Mouse (Mus musculus): ENCODE measurements around the gene Micall1. TPM values are rescaled to one million over a fixed set of nuclear protein-coding genes. Genes with fewer than 3 reads are reported as not detected.

The Micall1 gene
- total and polyA plus RNA-seq, 3 experiments: 1.7 to 8.9 (median 6.7) TPM

- H3K79me2 ChIP-seq (replicated peaks; ENCODE audit: control insufficient read depth, extremely low read depth, insufficient read depth, poor library complexity, severe bottlenecking): peaks cover 27% of the 10 kb centered on the region
- peaks cover 2% of the 10 kb centered on the region for H3K27me3 ChIP-seq (replicated peaks)
- H3K4me2 ChIP-seq (ENCODE audit: insufficient read depth, low read depth, poor library complexity, severe bottlenecking): no peak overlapping the region
- in situ Hi-C loops (cut with MboI; ENCODE audit: low pct_ligation_motif_present, low pct_unique_long_range_greater_than_20kb, low sequenced_read_pairs): no loop called here
- TF ChIP-seq ETS1 (conservative IDR thresholded peaks at IDR 0.05; ENCODE audit: low read depth, low read length) (peak; percentile 54; the same call in 1 of the 2 replicates), MAX (IDR thresholded peaks at IDR 0.05; ENCODE audit: low read length) (no peak), BHLHE40 (IDR thresholded peaks at IDR 0.05; ENCODE audit: low read depth, low read length) (peak; percentile 67)
- no peak overlapping the region for H3K9ac ChIP-seq (ENCODE audit: insufficient read depth, low read depth)
- dilution Hi-C loops (cut with MboI; ENCODE audit: extremely low pct_ligation_motif_present, extremely low pct_unique_long_range_greater_than_20kb, low sequenced_read_pairs): no loop called here
- no peaks in the 10 kb centered on the region for H3K9me3 ChIP-seq (replicated peaks; ENCODE audit: low read length)
- no peak overlapping the region for H3K27ac ChIP-seq (ENCODE audit: insufficient read depth, low read depth)
- peak; percentile 44 for DNase-seq (ENCODE audit: extremely low read depth)
- peaks cover 4 to 29% of the 10 kb centered on the region in 2 experiments; a peak in 3 of 4 replicates for H3K4me1 ChIP-seq (ENCODE audit: control insufficient read depth in 1 of 2, insufficient read depth in 2 of 2)
- H3K36me3 ChIP-seq (replicated peaks in 1 of 2; ENCODE audit: control insufficient read depth in 1 of 2, insufficient read depth in 1 of 2, low read length in 1 of 2): peaks cover 53 to 70% of the 10 kb centered on the region in 2 experiments
- no peak overlapping the region for H3K4me3 ChIP-seq (replicated peaks in 1 of 3; ENCODE audit: low read depth in 2 of 3, low read length in 2 of 3, poor library complexity in 1 of 3)
Observed at GRCm38 (mm10) chr15:79145522-79145921, 36.8 kb downstream of the Micall1 start.

DNA sequence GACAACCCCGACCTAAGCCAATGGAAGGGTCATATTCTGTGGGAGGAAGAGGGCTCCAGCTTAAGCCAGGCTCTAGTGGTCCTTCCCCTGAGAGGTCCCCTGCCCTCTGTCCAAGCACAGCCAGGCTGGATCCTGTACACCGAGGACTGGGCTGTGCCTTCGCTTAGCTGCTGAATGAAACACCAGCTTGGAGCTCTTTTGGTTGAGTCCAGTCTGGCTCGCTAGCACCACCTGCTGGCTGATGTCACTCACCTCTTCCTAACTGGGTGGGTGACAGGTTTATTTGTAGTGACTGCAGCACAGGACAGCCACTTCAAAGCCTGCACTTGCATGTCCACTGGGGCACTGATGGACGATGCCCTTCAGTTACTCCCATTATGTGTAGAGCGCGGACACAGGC lies 39.8 kb downstream of the Micall1 start:
- H3K27me3 ChIP-seq (replicated peaks): no peaks in the 10 kb centered on the region
- H3K4me3 ChIP-seq (replicated peaks in 1 of 3; ENCODE audit: low read depth in 2 of 3, low read length in 2 of 3, poor library complexity in 1 of 3): no peak overlapping the region
- H3K9ac ChIP-seq (ENCODE audit: insufficient read depth, low read depth): no peak overlapping the region
- DNase-seq (ENCODE audit: extremely low read depth): peak; percentile 82
- H3K79me2 ChIP-seq (replicated peaks; ENCODE audit: control insufficient read depth, extremely low read depth, insufficient read depth, poor library complexity, severe bottlenecking): peaks cover 8% of the 10 kb centered on the region
- TF ChIP-seq CTCF (conservative IDR thresholded peaks at IDR 0.05 in 1 of 2, IDR thresholded peaks at IDR 0.05 in 1 of 2; ENCODE audit: low read depth in 2 of 2, low read length in 2 of 2): peak; percentile 82 to 86
- no peak for TF ChIP-seq NRF1 (IDR thresholded peaks at IDR 0.05; ENCODE audit: low read depth, low read length)
- TF ChIP-seq RAD21 (IDR thresholded peaks at IDR 0.05; ENCODE audit: low read depth, low read length): peak; percentile 59
- TF ChIP-seq NELFE (IDR thresholded peaks at IDR 0.05; ENCODE audit: low read depth, low read length): peak; percentile 34; the same call in 1 of the 2 replicates
- TF ChIP-seq SMC3 (IDR thresholded peaks at IDR 0.05; ENCODE audit: low read depth, low read length): peak; percentile 57
- dilution Hi-C loops (cut with MboI; ENCODE audit: extremely low pct_ligation_motif_present, extremely low pct_unique_long_range_greater_than_20kb, low sequenced_read_pairs): no loop called here
- no peak overlapping the region for H3K27ac ChIP-seq (ENCODE audit: insufficient read depth, low read depth)
- no peak overlapping the region for H3K4me2 ChIP-seq (ENCODE audit: insufficient read depth, low read depth, poor library complexity, severe bottlenecking)
- peaks cover 75 to 96% of the 10 kb centered on the region in 2 experiments for H3K36me3 ChIP-seq (replicated peaks in 1 of 2; ENCODE audit: control insufficient read depth in 1 of 2, insufficient read depth in 1 of 2, low read length in 1 of 2)
- peaks cover 0 to 14% of the 10 kb centered on the region in 2 experiments; a peak in 1 of 4 replicates for H3K4me1 ChIP-seq (ENCODE audit: control insufficient read depth in 1 of 2, insufficient read depth in 2 of 2)
- H3K9me3 ChIP-seq (replicated peaks; ENCODE audit: low read length): no peaks in the 10 kb centered on the region
- in situ Hi-C loops (cut with MboI; ENCODE audit: low pct_ligation_motif_present, low pct_unique_long_range_greater_than_20kb, low sequenced_read_pairs): no loop called here

DNA sequence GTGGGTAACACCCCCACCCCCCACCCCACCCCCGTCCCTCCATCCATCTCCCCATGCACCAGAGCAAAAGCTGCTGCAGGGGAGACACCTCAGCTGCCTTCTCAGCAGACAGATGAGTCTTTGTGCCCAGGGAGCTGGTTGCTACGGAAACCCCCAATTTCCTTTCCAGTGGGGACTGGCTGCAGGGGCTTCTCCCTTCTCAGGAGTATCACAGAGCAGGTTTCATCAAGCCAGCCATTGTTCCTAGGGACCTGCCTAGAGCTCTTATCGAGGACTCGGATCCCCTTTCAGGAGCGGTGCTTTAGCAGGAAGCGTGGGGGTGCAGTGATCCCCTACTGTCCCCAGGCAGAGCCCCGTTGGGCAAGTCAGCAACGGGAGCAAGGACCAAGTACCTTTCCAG lies 43.2 kb downstream of the Micall1 start:
- Histone ChIP-seq H3K9me3 (replicated peaks; ENCODE audit: low read length) (no peaks in the 10 kb centered on the region), H3K27ac (ENCODE audit: insufficient read depth, low read depth) (no peak overlapping the region), H3K27me3 (replicated peaks) (peaks cover 13% of the 10 kb centered on the region), H3K9ac (ENCODE audit: insufficient read depth, low read depth) (no peak overlapping the region), H3K4me3 (replicated peaks in 1 of 3; ENCODE audit: low read depth in 2 of 3, low read length in 2 of 3, poor library complexity in 1 of 3) (no peak overlapping the region), H3K79me2 (replicated peaks; ENCODE audit: control insufficient read depth, extremely low read depth, insufficient read depth, poor library complexity, severe bottlenecking) (no peaks in the 10 kb centered on the region), H3K36me3 (replicated peaks in 1 of 2; ENCODE audit: control insufficient read depth in 1 of 2, insufficient read depth in 1 of 2, low read length in 1 of 2) (peaks cover 48 to 67% of the 10 kb centered on the region in 2 experiments), H3K4me1 (ENCODE audit: control insufficient read depth in 1 of 2, insufficient read depth in 2 of 2) (no peaks in the 10 kb centered on the region), H3K4me2 (ENCODE audit: insufficient read depth, low read depth, poor library complexity, severe bottlenecking) (no peak overlapping the region)
- in situ Hi-C loops (cut with MboI; ENCODE audit: low pct_ligation_motif_present, low pct_unique_long_range_greater_than_20kb, low sequenced_read_pairs): no loop called here
- dilution Hi-C loops (cut with MboI; ENCODE audit: extremely low pct_ligation_motif_present, extremely low pct_unique_long_range_greater_than_20kb, low sequenced_read_pairs): no loop called here
- DNase-seq (ENCODE audit: extremely low read depth): no peak
- no peak for TF ChIP-seq MXI1 (IDR thresholded peaks at IDR 0.05; ENCODE audit: low read depth, low read length)
- TF ChIP-seq KAT2A (IDR thresholded peaks at IDR 0.05; ENCODE audit: insufficient replicate concordance, low read length): no peak
- no peak for TF ChIP-seq UBTF (IDR thresholded peaks at IDR 0.05; ENCODE audit: low read depth, low read length)
- TF ChIP-seq E2F4 (IDR thresholded peaks at IDR 0.05; ENCODE audit: insufficient replicate concordance, low read depth, low read length): no peak
- no peak for TF ChIP-seq SMC3 (IDR thresholded peaks at IDR 0.05; ENCODE audit: low read depth, low read length)
- no peak for TF ChIP-seq ETS1 (conservative IDR thresholded peaks at IDR 0.05; ENCODE audit: low read depth, low read length)
- no peak for TF ChIP-seq USF1 (IDR thresholded peaks at IDR 0.05; ENCODE audit: low read depth, low read length)
- no peak for TF ChIP-seq TBP (conservative IDR thresholded peaks at IDR 0.05; ENCODE audit: low read depth, low read length)
- TF ChIP-seq EP300 (IDR thresholded peaks at IDR 0.05; ENCODE audit: low read length): no peak

All from CH12.LX (cell line).